Mouse (Mus musculus): Measurements from ENCODE around the gene Mrps18a. TPM values are rescaled to one million over a fixed set of nuclear protein-coding genes. Genes with fewer than 3 reads are reported as not detected.

Mrps18a gene
- total RNA-seq, 4 experiments from 2014 or later = 78.9 to 93.4 (median 89.2) TPM

- no peak for DNase-seq (ENCODE audit: low spot score in 2 of 2)
Measured at GRCm38 (mm10) chr17:46098525-46098924, 12.3 kb upstream of the Mrps18a start.

DNA sequence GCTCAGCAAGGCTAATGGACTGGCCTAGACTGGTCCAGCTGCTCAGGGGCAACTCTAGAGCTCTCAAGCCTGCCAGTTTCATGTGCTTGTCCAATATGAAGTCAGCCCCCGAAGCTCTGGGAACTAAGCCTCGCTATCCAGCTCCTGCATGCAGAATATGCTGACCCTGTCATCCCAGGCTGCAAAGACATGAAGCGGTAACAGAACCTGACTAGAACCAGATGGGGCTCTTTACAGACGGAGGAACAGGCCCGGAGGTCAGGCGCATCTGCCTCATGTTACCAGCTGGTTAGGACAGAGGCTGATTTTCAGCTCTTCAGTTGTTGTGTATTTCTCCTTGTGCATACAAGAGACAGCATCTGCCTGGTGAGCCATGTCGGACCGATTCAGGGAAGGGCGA is 8.9 kb upstream of the Mrps18a start:
- DNase-seq (ENCODE audit: low spot score in 2 of 2) = no peak

- no peak for DNase-seq (ENCODE audit: low spot score in 2 of 2)
Measured at GRCm38 (mm10) chr17:46102608-46103159, 8.1 kb upstream of the Mrps18a start.

- DNase-seq (ENCODE audit: low spot score in 2 of 2) = peak; percentile 67 to 82
Measured at GRCm38 (mm10) chr17:46104487-46104886, 6.3 kb upstream of the Mrps18a start.

- no peak for DNase-seq (ENCODE audit: low spot score in 2 of 2)
Measured at GRCm38 (mm10) chr17:46108286-46108685, 2.5 kb upstream of the Mrps18a start.

DNA sequence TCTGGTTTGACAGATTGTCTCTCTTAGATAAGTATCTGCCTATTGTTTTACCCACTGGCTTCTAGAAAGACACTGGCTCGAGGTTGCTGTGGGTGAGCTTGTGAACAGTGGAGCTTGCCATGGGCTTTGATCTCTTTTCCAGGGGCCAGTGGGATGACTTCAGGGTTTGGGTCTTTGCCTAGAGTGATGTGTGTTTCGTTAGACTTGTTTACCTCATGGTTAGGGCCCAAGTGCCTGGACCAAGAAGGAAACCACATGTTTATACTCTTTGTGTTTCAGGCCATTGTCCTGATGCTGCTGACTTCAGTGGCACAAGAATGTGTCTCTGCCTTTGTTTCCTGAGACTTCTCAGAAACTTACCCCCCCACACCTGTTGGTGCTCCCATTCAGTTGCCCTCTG is 4.7 kb downstream of the Mrps18a start:
- DNase-seq (ENCODE audit: low spot score in 2 of 2) = no peak

DNA sequence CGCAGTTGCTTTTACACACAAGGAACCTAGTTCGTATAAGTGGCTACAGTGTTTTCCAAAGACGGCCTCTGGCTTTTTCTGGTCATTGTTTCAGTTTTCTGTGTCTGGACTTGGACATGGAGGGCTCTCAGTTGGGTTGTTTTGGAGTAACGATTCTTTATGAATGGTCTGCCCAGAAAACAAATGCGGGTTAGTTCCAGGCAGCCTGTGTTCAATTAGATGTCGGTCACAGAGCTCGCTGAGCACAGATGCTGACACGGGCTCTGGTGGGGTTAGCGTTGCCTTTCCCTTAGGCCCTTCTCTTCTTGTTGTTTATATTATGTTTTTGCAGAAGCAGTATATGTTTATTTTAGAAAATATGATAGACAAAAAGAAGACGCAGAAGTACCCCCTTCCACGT is 5.4 kb downstream of the Mrps18a start:
- no peak for DNase-seq (ENCODE audit: low spot score in 2 of 2)

DNA sequence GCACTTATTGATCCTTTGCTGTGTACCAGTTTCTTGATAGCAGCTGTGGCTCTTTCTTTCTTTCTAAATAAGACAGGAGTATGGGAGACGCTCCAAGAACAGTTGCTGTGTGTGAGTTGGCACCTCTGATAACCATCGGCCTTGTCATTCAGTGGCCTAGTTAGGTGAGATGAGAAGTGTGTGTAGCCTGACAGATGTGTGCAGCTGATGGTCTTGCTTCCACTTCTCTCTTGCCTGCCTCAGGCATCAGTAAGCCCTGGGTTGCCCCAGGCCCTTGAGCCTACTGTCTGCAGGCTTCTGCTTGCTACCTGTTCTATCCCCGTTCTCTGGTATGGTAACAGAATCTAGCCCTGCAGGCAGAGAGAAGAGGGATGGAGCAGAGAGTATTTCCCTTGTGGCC is 6.1 kb downstream of the Mrps18a start:
- no peak for DNase-seq (ENCODE audit: low spot score in 2 of 2)

- DNase-seq (ENCODE audit: low spot score in 2 of 2) = no peak
Measured at GRCm38 (mm10) chr17:46117623-46118422, 7.0 kb downstream of the Mrps18a start.

DNA sequence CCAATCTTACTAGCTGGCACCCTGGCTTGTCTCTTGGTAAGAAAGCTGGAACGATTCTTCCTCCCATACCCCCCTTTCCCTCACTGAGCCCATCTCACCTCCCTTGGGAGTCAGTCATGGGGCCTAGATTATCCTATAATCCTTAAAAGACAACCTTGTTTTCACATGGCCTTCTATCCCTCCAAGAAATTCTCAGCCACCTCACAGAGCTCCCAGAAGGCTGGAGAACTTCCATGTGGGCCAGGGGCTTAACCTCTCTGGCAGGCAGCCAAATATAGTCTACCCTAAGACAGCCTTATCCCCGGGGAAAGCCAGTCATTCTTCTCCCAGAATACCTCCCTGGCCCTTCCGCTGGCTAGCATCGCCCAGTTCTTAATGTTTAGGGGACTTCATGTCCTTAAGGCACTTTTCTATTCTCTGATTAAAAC is 7.7 kb downstream of the Mrps18a start:
- DNase-seq (ENCODE audit: low spot score in 2 of 2) = no peak

- DNase-seq (ENCODE audit: low spot score in 2 of 2) = no peak
Measured at GRCm38 (mm10) chr17:46119641-46120040, 8.9 kb downstream of the Mrps18a start.

GRCm38 (mm10) chr17:46122791-46123190 is 12.0 kb downstream of the Mrps18a start:
- no peak for DNase-seq (ENCODE audit: low spot score in 2 of 2)

- no peak for DNase-seq (ENCODE audit: low spot score in 2 of 2)
Measured at GRCm38 (mm10) chr17:46123285-46123684, 12.5 kb downstream of the Mrps18a start.

- DNase-seq (ENCODE audit: low spot score in 2 of 2) = peak; percentile 45 to 79
Measured at GRCm38 (mm10) chr17:46123953-46124700, 13.3 kb downstream of the Mrps18a start.

DNA sequence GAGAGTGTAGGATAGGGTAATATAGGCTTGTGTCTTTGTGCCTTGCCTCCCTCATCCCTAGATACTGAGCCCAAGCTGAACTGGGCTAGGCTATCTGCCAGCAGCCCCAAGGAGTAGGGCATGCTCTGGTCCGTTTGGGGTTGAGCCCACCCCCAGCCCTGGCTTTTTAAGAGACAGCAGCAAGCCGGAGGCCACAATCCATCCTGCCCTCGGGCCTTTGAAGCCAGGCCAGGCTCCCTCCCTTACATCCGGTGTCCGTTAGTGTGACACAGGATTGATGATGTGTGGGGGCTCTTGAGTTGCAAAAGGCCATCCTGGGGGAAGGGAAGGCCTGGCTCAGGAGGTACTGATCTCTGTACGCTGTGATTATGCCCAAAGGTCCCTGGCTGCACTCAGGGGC is 15.8 kb downstream of the Mrps18a start:
- no peak for DNase-seq (ENCODE audit: low spot score in 2 of 2)

GRCm38 (mm10) chr17:46127814-46128493 is 17.2 kb downstream of the Mrps18a start:
- peak in 1 of 2 experiments; percentile 42 for DNase-seq (ENCODE audit: low spot score in 2 of 2)

DNA sequence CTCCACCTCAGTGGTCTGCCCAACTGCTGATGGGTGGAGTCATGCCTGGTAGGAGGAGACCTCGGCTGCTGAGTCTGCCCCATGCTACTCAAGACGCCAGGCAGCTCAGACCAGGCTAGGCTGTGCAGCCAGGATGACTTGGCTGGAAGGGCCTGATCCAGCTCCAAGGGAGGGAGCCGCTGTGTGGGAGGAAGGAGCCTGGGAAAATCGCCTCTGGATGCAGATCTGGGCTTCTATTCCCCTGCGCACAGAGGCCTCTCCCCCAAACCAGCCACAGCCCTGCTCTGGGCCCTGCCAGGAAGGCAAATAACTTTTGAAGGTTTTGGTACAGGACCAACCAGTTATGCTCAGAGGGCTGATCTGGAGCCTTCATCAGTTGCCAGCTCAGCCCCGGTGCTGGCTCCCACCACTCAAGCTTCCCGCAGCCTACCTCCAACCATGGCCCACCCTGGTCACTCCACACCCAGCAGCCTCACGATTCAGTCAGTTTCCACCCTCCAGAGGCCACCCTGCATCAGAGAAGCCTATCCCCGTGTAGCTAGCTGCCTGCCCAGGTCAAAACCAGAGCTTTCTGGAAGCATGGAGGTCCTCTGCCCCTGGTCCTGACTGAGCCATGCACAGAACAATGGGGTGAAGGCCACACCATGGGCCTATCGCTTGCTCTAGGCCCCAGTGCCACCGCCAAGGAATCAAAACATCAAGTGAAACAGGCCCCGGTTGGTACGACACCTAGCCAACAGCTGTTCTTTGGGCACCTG is 19.1 kb downstream of the Mrps18a start:
- DNase-seq (ENCODE audit: low spot score in 2 of 2) = peak; percentile 56 to 68

DNA sequence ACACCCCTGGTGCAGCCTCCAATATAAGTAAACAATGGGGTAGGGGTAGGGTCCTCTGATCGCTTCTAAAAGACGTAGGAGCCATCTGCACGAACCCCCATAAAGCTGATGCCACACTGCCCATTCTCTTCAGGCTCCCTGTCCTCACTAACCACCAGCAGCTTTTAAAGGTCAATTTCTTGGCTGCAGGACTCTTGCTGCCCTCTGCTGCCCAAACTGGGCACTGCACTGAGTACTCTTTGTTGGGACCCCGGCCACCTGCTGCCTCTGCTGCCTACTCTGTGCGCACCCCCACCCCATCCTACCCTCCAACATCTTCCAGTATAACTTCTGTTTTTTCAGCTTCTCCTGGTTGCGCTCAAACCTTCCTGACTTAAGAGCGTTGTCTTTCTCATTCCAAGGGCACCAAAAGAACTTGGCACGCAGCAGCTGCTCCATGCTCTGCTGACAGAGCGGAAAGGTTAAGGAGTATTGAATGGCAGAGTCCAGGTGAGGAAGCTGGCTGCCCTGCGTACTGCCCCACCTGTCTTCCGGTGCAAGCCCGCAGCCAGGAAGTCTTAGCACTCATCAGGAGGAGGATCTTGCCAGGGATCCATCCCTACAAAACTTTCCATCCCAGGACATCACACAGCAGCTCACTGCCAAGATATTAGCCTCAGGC is 21.4 kb downstream of the Mrps18a start:
- DNase-seq (ENCODE audit: low spot score in 2 of 2) = peak; percentile 75 to 80

- no peak for DNase-seq (ENCODE audit: low spot score in 2 of 2)
Measured at GRCm38 (mm10) chr17:46132862-46133261, 22.1 kb downstream of the Mrps18a start.

DNA sequence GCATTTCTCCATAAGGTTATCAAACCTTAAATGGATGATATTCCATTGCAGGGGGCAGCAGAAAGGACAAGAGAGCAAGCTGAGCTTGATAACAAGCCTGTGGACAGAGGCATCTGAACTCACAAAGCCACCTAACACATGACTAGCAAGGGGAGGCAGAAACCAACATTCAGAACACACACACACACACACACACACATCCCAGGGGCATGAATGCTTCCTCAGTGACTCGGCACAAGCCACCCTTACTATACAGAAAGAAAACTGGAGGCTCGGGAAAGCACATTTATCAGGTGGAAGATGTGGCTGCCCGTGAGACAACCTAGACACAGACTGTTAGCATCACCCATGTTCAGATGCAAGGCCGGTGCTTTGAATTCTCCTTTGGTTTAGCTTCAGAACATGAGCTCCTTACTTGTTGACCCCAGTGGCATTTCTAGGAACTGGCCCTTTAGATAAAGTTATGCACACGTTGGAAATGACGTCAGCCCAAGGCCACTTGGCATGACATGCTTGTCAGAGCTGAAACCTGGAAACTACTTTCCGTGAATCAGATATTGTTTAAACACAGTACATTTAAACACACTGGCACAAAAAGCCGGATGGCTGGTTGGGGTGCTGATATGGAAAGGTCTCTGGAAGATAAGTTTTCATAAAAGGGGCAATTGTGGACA is 27.9 kb downstream of the Mrps18a start:
- no peak for DNase-seq (ENCODE audit: low spot score in 2 of 2)
